Mouse (Mus musculus): Measurements from ENCODE around the gene Lhfpl4. TPM values are rescaled to one million over a fixed set of nuclear protein-coding genes. Genes with fewer than 3 reads are reported as not detected.

Lhfpl4 gene
- polyA plus RNA-seq (2012; rRNA removed): 63.7 and 69.4 TPM in 2 replicates

DNA sequence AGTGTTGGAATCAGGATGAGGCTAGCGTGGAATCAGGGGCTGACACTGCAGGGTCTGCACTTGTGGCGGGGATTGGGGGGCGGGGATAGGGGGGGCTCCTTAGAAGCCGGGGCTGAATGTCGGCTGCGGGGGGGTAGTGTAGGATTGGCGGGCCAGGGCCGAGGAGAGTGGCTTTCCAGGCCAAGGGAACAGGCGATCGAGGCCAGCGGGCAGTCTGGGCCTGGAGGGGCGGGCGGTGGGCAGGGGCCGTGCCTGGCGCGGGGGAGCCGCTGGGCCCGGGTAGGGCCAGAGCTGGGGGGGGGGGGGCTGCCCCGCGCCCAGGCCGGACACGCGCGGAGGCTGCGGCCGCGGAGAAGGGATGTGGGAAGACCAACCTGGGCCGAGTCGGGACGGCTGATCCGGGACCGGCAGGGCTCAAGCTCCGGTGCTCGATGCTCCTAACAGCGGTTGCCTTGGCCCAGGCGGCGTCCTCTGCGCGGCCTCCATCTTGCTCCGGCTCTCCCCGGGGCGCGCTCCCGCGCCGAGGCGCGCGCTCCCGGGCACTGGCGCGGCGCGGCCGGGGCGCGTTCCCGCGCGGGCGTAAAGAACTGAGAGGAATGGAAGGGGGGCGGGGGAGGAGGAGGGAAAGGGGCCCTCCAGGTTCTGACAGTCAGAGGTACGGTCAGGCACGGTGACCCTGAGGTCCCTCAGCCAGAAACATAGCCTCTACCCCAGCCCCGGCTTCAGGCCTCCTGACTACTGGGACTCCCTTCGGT, at the start of gene Lhfpl4:
TSS of gene Lhfpl4 (minus strand) at position 544 of the 755 bp plus-strand sequence.

DNA sequence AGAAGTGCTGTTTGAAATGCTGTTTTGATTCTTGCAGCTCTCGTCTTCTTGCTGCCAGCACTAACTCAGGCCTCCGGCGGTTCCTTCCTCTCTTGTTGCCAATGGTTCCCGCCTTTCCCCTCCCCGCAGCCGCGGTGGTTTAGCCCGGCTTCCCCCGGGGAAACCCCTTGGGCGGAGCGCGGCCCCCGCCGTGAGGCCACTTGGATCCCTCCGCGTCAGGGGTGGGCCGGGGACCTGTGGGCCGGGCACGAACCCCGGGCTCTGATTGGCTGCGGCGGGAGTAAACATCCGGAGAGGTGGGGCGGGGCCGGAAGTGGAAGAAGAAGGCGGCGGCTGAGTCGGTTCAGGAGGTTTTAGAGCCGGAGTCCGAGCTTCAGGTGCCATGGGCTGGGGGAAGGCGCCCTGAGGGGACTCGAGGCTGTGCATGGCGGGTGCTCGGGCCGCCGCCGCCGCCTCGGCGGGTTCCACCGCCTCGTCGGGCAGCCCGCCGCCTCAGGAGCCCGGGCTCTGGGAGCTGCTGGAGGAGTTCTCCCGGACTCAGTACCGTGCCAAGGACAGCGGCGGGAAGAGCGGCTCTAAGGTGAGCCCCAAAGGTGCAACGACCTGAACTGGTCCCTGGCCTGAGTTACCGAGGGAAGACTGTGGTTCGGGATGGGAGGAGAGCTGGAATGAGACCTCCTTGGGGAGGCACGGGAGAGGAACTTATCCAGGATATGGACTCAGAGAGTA, 42.5 kb upstream of the Lhfpl4 start, which contains the start of gene Mtmr14:
TSS of gene Mtmr14 (plus strand) at position 302 of the 729 bp plus-strand sequence.

Other genes with a start within 250 kb of the Lhfpl4 start
- 82.4 and 92.0 TPM in 2 replicates for gene Srgap3, start 248.1 kb downstream of the Lhfpl4 start, polyA plus RNA-seq (2012; rRNA removed)
- 32.0 and 33.5 TPM in 2 replicates for gene Thumpd3, start 149.2 kb downstream of the Lhfpl4 start, polyA plus RNA-seq (2012; rRNA removed)
- 55.7 and 57.5 TPM in 2 replicates for gene Setd5, start 118.0 kb downstream of the Lhfpl4 start, polyA plus RNA-seq (2012; rRNA removed)
- 33.4 and 34.9 TPM in 2 replicates for gene Mtmr14, start 42.5 kb upstream of the Lhfpl4 start, polyA plus RNA-seq (2012; rRNA removed)
- 3.1 and 9.4 TPM in 2 replicates for gene Cpne9, start 86.9 kb upstream of the Lhfpl4 start, polyA plus RNA-seq (2012; rRNA removed)
- gene Brpf1, start 111.8 kb upstream of the Lhfpl4 start, polyA plus RNA-seq (2012; rRNA removed): 28.8 and 28.9 TPM in 2 replicates
- 14.3 and 16.3 TPM in 2 replicates for gene Ogg1, start 131.6 kb upstream of the Lhfpl4 start, polyA plus RNA-seq (2012; rRNA removed)
- 102 and 103 TPM in 2 replicates for gene Camk1, start 148.6 kb upstream of the Lhfpl4 start, polyA plus RNA-seq (2012; rRNA removed)
- 70.0 and 78.9 TPM in 2 replicates for gene Tada3, start 182.5 kb upstream of the Lhfpl4 start, polyA plus RNA-seq (2012; rRNA removed)
- gene Arpc4, start 182.7 kb upstream of the Lhfpl4 start, polyA plus RNA-seq (2012; rRNA removed): 132 and 137 TPM in 2 replicates
- 22.2 and 22.8 TPM in 2 replicates for gene Ttll3, start 193.9 kb upstream of the Lhfpl4 start, polyA plus RNA-seq (2012; rRNA removed)
- gene Rpusd3, start 224.0 kb upstream of the Lhfpl4 start, polyA plus RNA-seq (2012; rRNA removed): 20.9 and 21.9 TPM in 2 replicates
- 0.04 and 0.07 TPM in 2 replicates for gene Cidec, start 240.4 kb upstream of the Lhfpl4 start, polyA plus RNA-seq (2012; rRNA removed)
- 69.3 and 70.5 TPM in 2 replicates for gene Jagn1, start 247.2 kb upstream of the Lhfpl4 start, polyA plus RNA-seq (2012; rRNA removed)